In the genomic region with DNA sequence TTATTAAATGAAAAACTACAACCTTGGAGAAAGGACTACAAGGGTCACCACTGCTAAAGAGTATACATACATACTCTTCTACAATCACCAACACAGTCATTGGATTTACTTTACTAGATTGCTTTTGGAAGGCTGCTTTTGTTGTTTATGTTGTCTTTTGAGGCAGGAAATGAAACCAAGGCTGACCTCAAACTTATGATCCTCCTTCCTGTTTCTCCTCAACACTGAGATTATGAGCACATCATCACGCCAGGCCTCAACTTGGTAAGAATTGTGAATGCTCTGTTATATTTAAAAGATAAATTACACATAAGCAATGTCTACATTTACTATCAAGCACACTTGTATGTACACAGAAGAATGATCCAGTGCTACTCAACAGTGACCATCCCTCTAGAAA, we compare ENCODE assay signal across 16 mouse cellular contexts. TPM values are rescaled to one million over a fixed set of nuclear protein-coding genes. Genes with fewer than 3 reads are reported as not detected.
DNase-seq lines count a peak whose midpoint lies in the region; ATAC-seq and TF ChIP-seq lines count a peak whose summit lies in the region.
"Had no signal": no experiment of that assay in that cellular context is flagged by ENCODE, and none has a peak within 500 bp of the region (broad histone marks: within the 10 kb centered on the region; RNA-seq: fewer than 3 reads in every experiment).

No protein-coding gene starts in this region.

- no peaks in the 10 kb centered on the region for H3K36me3 ChIP-seq in thymus, adult 2 months (ENCODE audit: control insufficient read depth, insufficient read depth, low read length)
- H3K36me3 ChIP-seq: embryonic facial prominence, embryonic 13.5 days; heart, embryonic 15.5 days; neural tube, embryonic 12.5 days had no signal

- ATAC-seq in activated CD4-positive, CD25-positive, alpha-beta regulatory T cell, adult 4 months: peak; percentile 81
- ATAC-seq in megakaryocyte, adult 5-6 weeks (ENCODE audit: poor library complexity, severe bottlenecking): peak; percentile 86

- intact Hi-C loops in gastrocnemius, postnatal 14 days (cut with DNase I; ENCODE audit: low total_unique reads): no loop called here
- intact Hi-C loops in left cerebral cortex, adult 2 months (cut with DNase I): no loop called here

- peaks cover 3% of the 10 kb centered on the region for H3K4me1 ChIP-seq in thymus, adult 2 months (replicated peaks; ENCODE audit: control insufficient read depth, insufficient read depth, low read length)
- H3K4me1 ChIP-seq: embryonic facial prominence, embryonic 13.5 days; neural tube, embryonic 12.5 days had no signal

- no peak for TF ChIP-seq POLR2A in thymus, adult 2 months (IDR thresholded peaks at IDR 0.05; ENCODE audit: control insufficient read depth, extremely low read depth, insufficient read depth, low read length, poor library complexity)

- no peak for TF ChIP-seq CTCF in thymus, adult 2 months (IDR thresholded peaks at IDR 0.05; ENCODE audit: borderline replicate concordance, control insufficient read depth, extremely low read depth, insufficient read depth, low read length, poor library complexity)
- TF ChIP-seq CTCF in left cerebral cortex, adult 2 months (IDR thresholded peaks at IDR 0.05): no peak

- peak overlapping the region; percentile 82 for H3K27ac ChIP-seq in thymus, adult 2 months (ENCODE audit: control insufficient read depth, insufficient read depth, low read length)
- no peak overlapping the region for H3K27ac ChIP-seq in left cerebral cortex, adult 2 months
- H3K27ac ChIP-seq: embryonic facial prominence, embryonic 13.5 days; gastrocnemius, adult 2 months; heart, embryonic 15.5 days; neural tube, embryonic 12.5 days had no signal

- H3K4me3 ChIP-seq in thymus, adult 2 months (ENCODE audit: control insufficient read depth, insufficient read depth, low read length): no peak overlapping the region
- no peak overlapping the region for H3K4me3 ChIP-seq in left cerebral cortex, adult 2 months
- H3K4me3 ChIP-seq: embryonic facial prominence, embryonic 13.5 days; gastrocnemius, adult 2 months; heart, embryonic 15.5 days; neural tube, embryonic 12.5 days had no signal

- no peaks in the 10 kb centered on the region for H3K27me3 ChIP-seq in thymus, adult 2 months (ENCODE audit: control insufficient read depth, insufficient read depth, low read length)
- H3K27me3 ChIP-seq: embryonic facial prominence, embryonic 13.5 days; heart, embryonic 15.5 days; neural tube, embryonic 12.5 days had no signal

- 20% methylated on average over 1 of the region's 1 CpGs for WGBS in thymus, adult 2 months

- no peak for DNase-seq in thymus, adult 2 months
- no peak for DNase-seq in thymus, postnatal 4 days
- DNase-seq in gastrocnemius, postnatal 14 days: no peak
- DNase-seq in left cerebral cortex, adult 2 months (ENCODE audit: extremely low spot score in 1 of 2, low spot score in 2 of 2): no peak
- DNase-seq in kidney, postnatal 10 days: no peak
- DNase-seq: adrenal gland, postnatal 14 days; cerebellum, adult 18-20 months; gastrocnemius, adult 2 months; heart, adult 18-20 months; layer of hippocampus, postnatal 36 days; lung, adult 2 months had no signal

RNA-seq across cellular contexts. Expression of a gene that starts 58.0 kb away (rescaled TPM):
- polyA plus RNA-seq in thymus, adult 2 months (2012; rRNA removed): 55.9 and 61.4 TPM in 2 replicates
- polyA plus RNA-seq in activated CD4-positive, CD25-positive, alpha-beta regulatory T cell, adult 4 months (2017; shearing (Covaris generic)): 10 to 100 TPM; 35.1 to 37.3 TPM
- total RNA-seq in megakaryocyte, adult 5-6 weeks (2015): 44.1 and 47.0 TPM in 2 replicates
- 71.1 and 77.2 TPM in 2 replicates for total RNA-seq in megakaryocyte, adult 5-6 weeks (2017)
- total RNA-seq in gastrocnemius, postnatal 14 days (2021): 10 to 100 TPM; 35.3 to 36.5 TPM
- 10 to 100 TPM; 67.3 to 72.7 TPM for total RNA-seq in left cerebral cortex, adult 2 months (2021)
